Mouse (Mus musculus) lung, postnatal 0 days (tissue): ENCODE results near the gene Gm20388.

Source experiments
- CTCF ChIP-seq: IDR thresholded peaks from 2 replicates; pipeline ENCODE4 v1.5.1; 2016; ENCODE audit warnings: antibody characterized with exemption, mild to moderate bottlenecking
- EP300 ChIP-seq: IDR thresholded peaks from 2 replicates; pipeline ENCODE4 v1.6.1; 2016; ENCODE audit warnings: antibody characterized with exemption, mild to moderate bottlenecking, control low read depth

DNA sequence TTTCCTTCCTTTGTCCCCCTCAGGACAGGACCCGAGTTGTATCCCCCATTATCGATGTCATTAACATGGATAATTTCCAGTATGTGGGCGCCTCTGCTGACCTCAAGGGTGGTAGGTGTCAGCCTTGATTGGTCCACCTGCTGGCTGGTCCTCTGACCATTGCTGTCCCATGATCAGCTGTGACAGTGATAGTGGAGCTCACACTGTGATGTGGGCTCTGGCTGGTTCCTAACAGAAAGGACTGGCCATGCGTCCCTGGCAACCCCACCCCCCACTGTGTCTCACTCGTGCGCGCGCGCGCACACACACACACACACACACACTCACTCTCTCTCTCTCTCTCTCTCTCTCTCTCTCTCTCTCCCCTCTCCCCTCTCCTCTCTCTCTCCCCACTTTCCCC, 4419.0 kb downstream of the Gm20388 start:
- TF ChIP-seq CTCF (no peak), EP300 (no peak)
